Mouse (Mus musculus): ENCODE measurements around the gene Rpgrip1. TPM values are rescaled to one million over a fixed set of nuclear protein-coding genes. Genes with fewer than 3 reads are reported as not detected.
"Not testable (repeated sequence)": the region's sequence is repeated elsewhere in the genome, so short reads cannot be mapped to it uniquely, and the experiment has no call there.

Gene Rpgrip1
- 39.5 and 57.3 TPM in 2 replicates for polyA plus RNA-seq (2014; fragmentation: Nextera tagmentation; extraction: Ambion mirVana)

DNA sequence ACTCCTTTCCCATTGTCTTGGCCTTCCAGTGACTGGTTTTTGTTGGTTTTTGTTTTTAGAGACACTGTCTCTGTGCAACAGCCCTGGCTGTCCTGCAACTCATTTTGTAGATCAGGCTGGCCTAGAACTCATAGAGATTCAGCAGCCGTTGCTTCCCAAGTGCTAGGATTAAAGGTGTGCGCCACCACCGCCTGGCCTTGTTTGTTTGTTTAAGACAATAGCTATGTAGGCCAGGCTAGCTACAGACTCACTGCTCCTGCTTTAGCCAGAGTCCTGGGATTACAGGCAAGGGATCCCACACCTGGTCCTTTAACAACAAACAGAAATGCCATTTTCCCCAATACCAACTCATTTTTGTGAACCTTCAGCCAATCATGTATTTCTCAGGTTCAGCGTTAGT, at the start of gene Rpgrip1:
TSS of gene Rpgrip1 (plus strand) at position 359 of the 400 bp plus-strand sequence.
- Histone ChIP-seq H3K27ac (replicated peaks; ENCODE audit: low read depth, low read length) (no peak within 1 kb of the TSS), H3K9me3 (ENCODE audit: control insufficient read depth, low read length) (no peaks in the 10 kb centered on the region), H3K36me3 (ENCODE audit: control insufficient read depth, insufficient read depth, low read length) (no peaks in the 10 kb centered on the region), H3K4me3 (replicated peaks; ENCODE audit: low read depth, low read length) (no peak within 1 kb of the TSS), H3K4me2 (ENCODE audit: low read length) (no peak within 1 kb of the TSS), H3K4me1 (ENCODE audit: control insufficient read depth, insufficient read depth, low read length) (no peaks in the 10 kb centered on the region), H3K27me3 (ENCODE audit: control insufficient read depth, insufficient read depth, low read length) (no peaks in the 10 kb centered on the region), H3K9ac (replicated peaks; ENCODE audit: low read length) (no peak within 1 kb of the TSS)
- 86% methylated on average over 4 of the region's 4 CpGs for WGBS
- ATAC-seq (ENCODE audit: low FRiP score, low TSS enrichment) (no peak), DNase-seq (no peak)

DNA sequence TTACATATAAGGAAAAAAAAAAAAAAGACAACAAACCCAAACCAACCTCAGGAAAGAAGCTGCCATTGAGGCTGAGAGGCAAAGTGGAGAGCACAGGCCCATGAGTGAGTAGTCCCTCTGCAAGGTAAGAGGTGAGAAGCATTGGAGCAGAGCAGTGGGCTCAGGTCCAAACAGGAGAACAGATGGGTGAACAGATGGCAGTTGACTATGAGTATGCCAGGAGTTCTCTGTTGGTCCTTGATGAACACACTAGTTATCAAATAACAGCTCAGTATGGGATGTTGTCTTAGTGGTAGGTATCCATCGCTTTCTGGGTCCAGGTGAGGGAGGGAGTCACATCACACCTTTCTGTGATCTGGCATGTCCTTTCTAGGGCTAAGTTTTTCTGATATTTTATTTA, 49.7 kb upstream of the Rpgrip1 start:
- no peak overlapping the region for H3K4me3 ChIP-seq (replicated peaks; ENCODE audit: low read depth, low read length)
- H3K27me3 ChIP-seq (ENCODE audit: control insufficient read depth, insufficient read depth, low read length) = no peaks in the 10 kb centered on the region
- H3K4me1 ChIP-seq (ENCODE audit: control insufficient read depth, insufficient read depth, low read length) = no peaks in the 10 kb centered on the region
- no peaks in the 10 kb centered on the region for H3K9me3 ChIP-seq (ENCODE audit: control insufficient read depth, low read length)
- H3K27ac ChIP-seq (replicated peaks; ENCODE audit: low read depth, low read length) = no peak overlapping the region
- no peaks in the 10 kb centered on the region for H3K36me3 ChIP-seq (ENCODE audit: control insufficient read depth, insufficient read depth, low read length)
- ATAC-seq (ENCODE audit: low FRiP score, low TSS enrichment) (no peak), DNase-seq (no peak)
- no peak overlapping the region for H3K4me2 ChIP-seq (ENCODE audit: low read length)
- H3K9ac ChIP-seq (replicated peaks; ENCODE audit: low read length) = no peak overlapping the region
- 82% methylated on average over 1 of the region's 1 CpGs for WGBS

DNA sequence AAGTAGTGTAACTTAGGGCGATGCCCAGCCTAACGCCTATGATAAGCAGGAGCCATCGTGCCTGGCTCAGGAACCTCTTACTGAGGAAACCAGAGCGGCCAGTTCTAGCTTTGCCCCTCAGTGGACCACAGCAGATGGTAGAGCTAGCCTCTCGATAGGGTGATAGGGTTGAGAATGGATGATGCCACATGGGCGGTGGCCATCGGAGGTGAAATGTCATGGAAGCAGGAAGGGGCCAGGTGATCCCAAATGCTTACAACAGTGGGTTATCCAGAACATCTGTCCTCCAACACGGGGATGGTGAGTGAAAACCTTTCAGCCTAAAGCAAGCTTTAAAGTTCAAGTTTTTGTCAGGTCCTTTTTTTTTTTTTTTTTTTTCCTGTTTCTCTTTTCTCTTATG, 48.7 kb upstream of the Rpgrip1 start:
- Histone ChIP-seq H3K9me3 (ENCODE audit: control insufficient read depth, low read length) (no peaks in the 10 kb centered on the region), H3K27ac (replicated peaks; ENCODE audit: low read depth, low read length) (no peak overlapping the region), H3K36me3 (ENCODE audit: control insufficient read depth, insufficient read depth, low read length) (no peaks in the 10 kb centered on the region), H3K4me3 (replicated peaks; ENCODE audit: low read depth, low read length) (no peak overlapping the region), H3K4me1 (ENCODE audit: control insufficient read depth, insufficient read depth, low read length) (no peaks in the 10 kb centered on the region), H3K9ac (replicated peaks; ENCODE audit: low read length) (no peak overlapping the region), H3K4me2 (ENCODE audit: low read length) (no peak overlapping the region), H3K27me3 (ENCODE audit: control insufficient read depth, insufficient read depth, low read length) (no peaks in the 10 kb centered on the region)
- DNase-seq (no peak), ATAC-seq (ENCODE audit: low FRiP score, low TSS enrichment) (no peak)
- 88% methylated on average over 8 of the region's 8 CpGs for WGBS

DNA sequence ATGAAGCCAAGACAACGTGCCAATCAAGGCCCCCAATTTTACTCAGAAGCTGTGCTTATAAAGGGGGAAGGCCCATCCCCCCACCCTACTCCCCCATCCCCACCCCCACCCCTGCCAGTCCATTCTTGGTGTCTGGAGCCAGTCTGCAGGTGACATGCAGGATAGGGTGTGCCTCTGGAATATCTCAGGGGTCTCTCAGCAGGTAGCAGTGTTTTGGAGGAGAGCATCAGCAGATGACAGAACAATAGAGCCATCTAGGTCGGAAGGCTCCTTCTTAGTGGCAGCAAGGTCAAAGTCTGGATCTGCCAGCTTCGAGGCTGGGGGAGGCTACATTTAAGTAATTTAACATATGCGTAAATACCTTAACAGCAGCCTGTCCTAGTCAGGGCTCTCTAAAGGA, 44.4 kb upstream of the Rpgrip1 start:
- Histone ChIP-seq H3K9ac (replicated peaks; ENCODE audit: low read length) (no peak overlapping the region), H3K4me2 (ENCODE audit: low read length) (no peak overlapping the region), H3K4me3 (replicated peaks; ENCODE audit: low read depth, low read length) (no peak overlapping the region), H3K9me3 (ENCODE audit: control insufficient read depth, low read length) (no peaks in the 10 kb centered on the region), H3K27ac (replicated peaks; ENCODE audit: low read depth, low read length) (no peak overlapping the region), H3K4me1 (ENCODE audit: control insufficient read depth, insufficient read depth, low read length) (no peaks in the 10 kb centered on the region), H3K36me3 (ENCODE audit: control insufficient read depth, insufficient read depth, low read length) (peaks cover 9% of the 10 kb centered on the region), H3K27me3 (ENCODE audit: control insufficient read depth, insufficient read depth, low read length) (no peaks in the 10 kb centered on the region)
- WGBS = 64% methylated on average over 4 of the region's 4 CpGs
- DNase-seq = no peak
- ATAC-seq (ENCODE audit: low FRiP score, low TSS enrichment) = no peak

DNA sequence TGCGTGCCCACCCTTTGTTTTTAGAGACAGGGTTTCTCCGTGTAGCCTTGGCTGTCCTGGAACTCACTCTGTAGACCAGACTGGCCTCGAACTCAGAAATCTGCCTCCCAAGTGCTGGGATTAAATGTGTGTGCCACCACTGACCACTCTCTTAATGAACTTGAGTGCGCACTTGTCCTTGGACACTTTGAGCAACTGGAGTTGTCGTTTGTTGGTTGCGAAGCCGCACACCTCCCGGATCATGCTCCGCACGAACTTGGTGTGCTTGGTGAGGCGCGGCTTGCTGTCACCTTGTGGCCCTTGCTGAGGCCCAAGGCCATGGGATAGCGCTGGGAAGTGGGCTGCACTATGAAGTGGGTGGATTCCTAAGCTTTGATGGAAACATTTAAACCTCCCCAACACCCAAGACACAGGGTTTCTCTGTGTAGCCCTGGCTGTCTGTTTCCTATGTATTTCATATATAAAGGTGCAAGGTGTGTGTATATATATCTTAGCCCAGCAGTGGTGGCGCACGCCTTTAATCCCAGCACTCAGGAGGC, 38.8 kb upstream of the Rpgrip1 start:
- ATAC-seq (ENCODE audit: low FRiP score, low TSS enrichment) = no peak

DNA sequence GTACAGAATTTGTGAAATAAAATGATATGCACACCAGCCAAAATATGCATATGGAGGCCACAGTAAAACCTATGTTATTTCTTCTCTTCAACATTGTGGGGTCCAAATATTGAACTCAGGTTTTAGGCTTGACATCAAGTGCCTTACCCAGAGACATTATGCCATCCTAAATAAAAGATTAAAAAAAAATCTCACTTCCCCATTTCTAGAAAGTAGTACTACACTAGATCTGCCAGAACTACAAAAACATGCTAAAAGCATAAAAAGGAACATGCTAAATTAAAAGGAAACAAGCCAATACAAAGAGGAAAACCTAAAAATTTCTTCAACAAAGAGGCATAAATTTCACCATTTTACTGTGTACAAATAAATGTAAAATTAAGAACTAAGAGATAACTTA, 27.4 kb upstream of the Rpgrip1 start:
- Histone ChIP-seq H3K36me3 (ENCODE audit: control insufficient read depth, insufficient read depth, low read length) (peaks cover 73% of the 10 kb centered on the region), H3K27ac (replicated peaks; ENCODE audit: low read depth, low read length) (no peak overlapping the region), H3K27me3 (ENCODE audit: control insufficient read depth, insufficient read depth, low read length) (no peaks in the 10 kb centered on the region), H3K4me3 (replicated peaks; ENCODE audit: low read depth, low read length) (no peak overlapping the region), H3K9me3 (ENCODE audit: control insufficient read depth, low read length) (no peaks in the 10 kb centered on the region), H3K9ac (replicated peaks; ENCODE audit: low read length) (no peak overlapping the region), H3K4me2 (ENCODE audit: low read length) (no peak overlapping the region), H3K4me1 (ENCODE audit: control insufficient read depth, insufficient read depth, low read length) (no peaks in the 10 kb centered on the region)
- DNase-seq = no peak
- ATAC-seq (ENCODE audit: low FRiP score, low TSS enrichment) = no peak

More for the DNA sequence above, 38.8 kb upstream of the Rpgrip1 start:
- Histone ChIP-seq H3K27me3 (ENCODE audit: control insufficient read depth, insufficient read depth, low read length) (no peaks in the 10 kb centered on the region), H3K36me3 (ENCODE audit: control insufficient read depth, insufficient read depth, low read length) (peaks cover 62% of the 10 kb centered on the region), H3K4me3 (replicated peaks; ENCODE audit: low read depth, low read length) (no peak overlapping the region), H3K27ac (replicated peaks; ENCODE audit: low read depth, low read length) (no peak overlapping the region), H3K9ac (replicated peaks; ENCODE audit: low read length) (no peak overlapping the region), H3K4me2 (ENCODE audit: low read length) (no peak overlapping the region), H3K4me1 (ENCODE audit: control insufficient read depth, insufficient read depth, low read length) (no peaks in the 10 kb centered on the region), H3K9me3 (ENCODE audit: control insufficient read depth, low read length) (no peaks in the 10 kb centered on the region)
- no peak for DNase-seq
- WGBS = 93% methylated on average over 15 of the region's 15 CpGs

DNA sequence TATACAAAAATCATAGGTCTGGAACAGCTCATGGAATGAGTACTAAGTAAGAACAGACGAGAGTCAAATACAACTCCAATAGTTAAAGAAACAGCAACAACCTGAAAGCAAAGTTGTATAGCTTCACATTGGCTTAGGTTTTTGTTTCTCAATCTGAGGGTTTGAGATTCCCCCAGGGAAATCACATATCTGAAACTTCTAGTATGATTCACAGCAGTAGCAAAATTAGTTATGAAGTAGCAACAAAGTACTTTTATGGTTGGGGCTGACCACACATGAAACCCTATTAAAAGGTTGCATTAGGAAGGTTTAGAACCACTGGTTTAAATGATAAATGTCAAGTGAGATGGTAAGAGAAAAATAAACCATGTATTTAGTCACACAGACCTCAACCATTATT, 16.0 kb upstream of the Rpgrip1 start:
- H3K36me3 ChIP-seq (ENCODE audit: control insufficient read depth, insufficient read depth, low read length) = peaks cover 51% of the 10 kb centered on the region
- WGBS = 90% methylated on average over 1 of the region's 1 CpGs

DNA sequence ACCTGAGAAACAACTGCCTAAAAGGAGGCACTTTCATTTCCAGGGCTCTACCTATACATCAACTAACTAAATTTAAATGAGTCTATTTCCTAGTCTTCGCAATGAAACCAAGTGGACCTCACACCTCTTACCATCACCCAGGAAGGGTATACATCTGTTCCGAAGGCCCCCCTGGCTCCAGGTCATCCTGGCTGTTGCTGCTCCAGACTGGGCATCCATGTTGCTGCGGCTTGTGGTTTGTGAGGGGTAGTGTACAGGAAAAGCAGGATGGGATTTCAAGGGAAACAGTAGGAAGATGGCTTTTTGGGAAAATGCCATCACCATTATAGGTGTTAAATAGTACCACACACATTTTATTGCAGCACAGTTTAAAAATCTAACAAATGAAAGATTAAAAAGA, 13.3 kb upstream of the Rpgrip1 start:
- H3K4me3 ChIP-seq (replicated peaks; ENCODE audit: low read depth, low read length); H3K9me3 ChIP-seq (ENCODE audit: control insufficient read depth, low read length); ATAC-seq (ENCODE audit: low FRiP score, low TSS enrichment); H3K9ac ChIP-seq (replicated peaks; ENCODE audit: low read length); H3K4me2 ChIP-seq (ENCODE audit: low read length); H3K27me3 ChIP-seq (ENCODE audit: control insufficient read depth, insufficient read depth, low read length); H3K27ac ChIP-seq (replicated peaks; ENCODE audit: low read depth, low read length); DNase-seq: not testable (repeated sequence)
- Histone ChIP-seq H3K36me3 (ENCODE audit: control insufficient read depth, insufficient read depth, low read length) (peaks cover 36% of the 10 kb centered on the region), H3K4me1 (ENCODE audit: control insufficient read depth, insufficient read depth, low read length) (peaks cover 32% of the 10 kb centered on the region)
- WGBS = 96% methylated on average over 3 of the region's 3 CpGs

More for the DNA sequence above, 16.0 kb upstream of the Rpgrip1 start:
- Histone ChIP-seq H3K4me2 (ENCODE audit: low read length) (no peak overlapping the region), H3K4me1 (ENCODE audit: control insufficient read depth, insufficient read depth, low read length) (peaks cover 7% of the 10 kb centered on the region; the same call in 1 of the 2 replicates), H3K4me3 (replicated peaks; ENCODE audit: low read depth, low read length) (no peak overlapping the region), H3K27ac (replicated peaks; ENCODE audit: low read depth, low read length) (no peak overlapping the region), H3K9ac (replicated peaks; ENCODE audit: low read length) (no peak overlapping the region), H3K27me3 (ENCODE audit: control insufficient read depth, insufficient read depth, low read length) (no peaks in the 10 kb centered on the region), H3K9me3 (ENCODE audit: control insufficient read depth, low read length) (no peaks in the 10 kb centered on the region)
- DNase-seq (no peak), ATAC-seq (ENCODE audit: low FRiP score, low TSS enrichment) (no peak)

DNA sequence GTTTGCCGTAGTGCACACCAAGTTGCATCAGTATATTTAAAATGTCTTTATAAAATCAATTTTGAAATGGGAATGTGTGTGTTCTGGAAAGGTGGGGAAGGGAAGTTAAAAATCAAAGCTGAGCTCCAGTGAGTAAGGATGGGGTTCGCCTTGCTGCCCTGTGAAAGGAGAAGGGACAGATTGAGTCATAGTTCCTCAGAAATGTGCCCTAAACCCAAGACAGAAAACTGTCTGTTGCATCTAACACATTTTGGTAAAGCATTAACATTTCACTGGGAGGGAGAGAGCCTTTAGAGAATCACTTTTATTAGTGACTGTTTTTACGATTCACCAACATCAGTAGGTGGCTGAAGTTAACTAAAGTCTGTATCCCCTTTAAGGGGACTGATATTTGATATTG, 12.1 kb upstream of the Rpgrip1 start:
- H3K27ac ChIP-seq (replicated peaks; ENCODE audit: low read depth, low read length); H3K4me2 ChIP-seq (ENCODE audit: low read length); H3K27me3 ChIP-seq (ENCODE audit: control insufficient read depth, insufficient read depth, low read length); H3K9ac ChIP-seq (replicated peaks; ENCODE audit: low read length); H3K4me3 ChIP-seq (replicated peaks; ENCODE audit: low read depth, low read length); H3K9me3 ChIP-seq (ENCODE audit: control insufficient read depth, low read length); ATAC-seq (ENCODE audit: low FRiP score, low TSS enrichment); DNase-seq: not testable (repeated sequence)
- Histone ChIP-seq H3K4me1 (ENCODE audit: control insufficient read depth, insufficient read depth, low read length) (peaks cover 35% of the 10 kb centered on the region), H3K36me3 (ENCODE audit: control insufficient read depth, insufficient read depth, low read length) (peaks cover 26% of the 10 kb centered on the region)
- 87% methylated on average over 3 of the region's 3 CpGs for WGBS
